Mouse (Mus musculus): ENCODE data around the gene Rhou.

Rhou gene

GRCm38 (mm10) chr8:123651390-123652098 is 2.2 kb upstream of the Rhou start:
- no peak for DNase-seq (ENCODE audit: low spot score in 2 of 2)

GRCm38 (mm10) chr8:123652641-123653040 is 1.1 kb upstream of the Rhou start:
- no peak for DNase-seq (ENCODE audit: low spot score in 2 of 2)

- peak; percentile 28 to 42 for DNase-seq (ENCODE audit: low spot score in 2 of 2)
Measured at GRCm38 (mm10) chr8:123653994-123654569, 353 bp downstream of the Rhou start.

- DNase-seq (ENCODE audit: low spot score in 2 of 2), result no peak
Measured at GRCm38 (mm10) chr8:123654763-123655162, 1.0 kb downstream of the Rhou start.

GRCm38 (mm10) chr8:123655351-123655779 is 1.6 kb downstream of the Rhou start:
- no peak for DNase-seq (ENCODE audit: low spot score in 2 of 2)

GRCm38 (mm10) chr8:123657826-123658225 is 4.1 kb downstream of the Rhou start:
- DNase-seq (ENCODE audit: low spot score in 2 of 2), result no peak

- DNase-seq (ENCODE audit: low spot score in 2 of 2), result no peak
Measured at GRCm38 (mm10) chr8:123659469-123660057, 5.8 kb downstream of the Rhou start.

- no peak for DNase-seq (ENCODE audit: low spot score in 2 of 2)
Measured at GRCm38 (mm10) chr8:123661515-123661914, 7.8 kb downstream of the Rhou start.

- DNase-seq (ENCODE audit: low spot score in 2 of 2), result no peak
Measured at GRCm38 (mm10) chr8:123665580-123665979, 11.9 kb downstream of the Rhou start.

- no peak for DNase-seq (ENCODE audit: low spot score in 2 of 2)
Measured at GRCm38 (mm10) chr8:123666832-123667231, 13.1 kb downstream of the Rhou start.

GRCm38 (mm10) chr8:123668681-123669080 is 15.0 kb downstream of the Rhou start:
- no peak for DNase-seq (ENCODE audit: low spot score in 2 of 2)

GRCm38 (mm10) chr8:123670766-123671165 is 17.0 kb downstream of the Rhou start:
- DNase-seq (ENCODE audit: low spot score in 2 of 2), result no peak

- DNase-seq (ENCODE audit: low spot score in 2 of 2), result no peak
Measured at GRCm38 (mm10) chr8:123671454-123671853, 17.7 kb downstream of the Rhou start.

GRCm38 (mm10) chr8:123672648-123673047 is 18.9 kb downstream of the Rhou start:
- no peak for DNase-seq (ENCODE audit: low spot score in 2 of 2)

GRCm38 (mm10) chr8:123675611-123676010 is 21.9 kb downstream of the Rhou start:
- DNase-seq (ENCODE audit: low spot score in 2 of 2), result no peak

GRCm38 (mm10) chr8:123678390-123678789 is 24.7 kb downstream of the Rhou start:
- DNase-seq (ENCODE audit: low spot score in 2 of 2), result no peak

GRCm38 (mm10) chr8:123682073-123682761 is 28.5 kb downstream of the Rhou start:
- no peak for DNase-seq (ENCODE audit: low spot score in 2 of 2)

- no peak for DNase-seq (ENCODE audit: low spot score in 2 of 2)
Measured at GRCm38 (mm10) chr8:123683321-123683720, 29.6 kb downstream of the Rhou start.

GRCm38 (mm10) chr8:123684806-123685205 is 31.1 kb downstream of the Rhou start:
- DNase-seq (ENCODE audit: low spot score in 2 of 2), result no peak

GRCm38 (mm10) chr8:123685477-123685876 is 31.7 kb downstream of the Rhou start:
- DNase-seq (ENCODE audit: low spot score in 2 of 2), result no peak

- DNase-seq (ENCODE audit: low spot score in 2 of 2), result no peak
Measured at GRCm38 (mm10) chr8:123687826-123688225, 34.1 kb downstream of the Rhou start.

- DNase-seq (ENCODE audit: low spot score in 2 of 2), result no peak
Measured at GRCm38 (mm10) chr8:123692165-123692962, 38.6 kb downstream of the Rhou start.
